Mouse (Mus musculus) lung, postnatal 0 days (tissue): ENCODE results near the gene P2ry2.

Experiments
- CTCF ChIP-seq: IDR thresholded peaks from 2 replicates; pipeline ENCODE4 v1.5.1; 2016; ENCODE audit warnings: antibody characterized with exemption, mild to moderate bottlenecking
- EP300 ChIP-seq: IDR thresholded peaks from 2 replicates; pipeline ENCODE4 v1.6.1; 2016; ENCODE audit warnings: antibody characterized with exemption, mild to moderate bottlenecking, control low read depth

- no peak for TF ChIP-seq CTCF
- TF ChIP-seq EP300 = no peak
These were observed 46.7 kb downstream of the P2ry2 start for GRCm38 (mm10) chr7:100966014-100966413.
